Mouse (Mus musculus): ENCODE results near the gene Ap3d1.

Ap3d1 gene

DNA sequence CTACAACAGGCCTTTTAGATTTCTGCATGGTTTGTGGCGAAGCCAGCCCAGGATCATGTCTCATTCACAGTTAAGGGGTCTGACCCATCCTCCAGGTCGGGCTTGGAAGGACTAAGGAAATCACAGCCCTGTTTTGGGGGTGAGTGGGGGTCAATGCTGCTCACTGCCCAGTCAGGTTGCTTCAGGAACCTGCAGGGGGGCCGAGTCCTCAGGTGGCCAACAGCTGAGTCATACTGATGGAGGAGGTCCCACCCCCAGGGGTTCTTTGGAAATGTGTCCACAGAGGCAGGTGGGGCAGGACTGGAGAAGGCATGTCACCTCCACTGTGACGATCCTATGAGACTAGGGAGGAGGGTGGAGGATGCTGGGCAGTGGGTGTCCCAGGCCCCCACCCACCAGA lies 76.6 kb downstream of the Ap3d1 start:
- DNase-seq = peak in 1 of 2 experiments; percentile 37

DNA sequence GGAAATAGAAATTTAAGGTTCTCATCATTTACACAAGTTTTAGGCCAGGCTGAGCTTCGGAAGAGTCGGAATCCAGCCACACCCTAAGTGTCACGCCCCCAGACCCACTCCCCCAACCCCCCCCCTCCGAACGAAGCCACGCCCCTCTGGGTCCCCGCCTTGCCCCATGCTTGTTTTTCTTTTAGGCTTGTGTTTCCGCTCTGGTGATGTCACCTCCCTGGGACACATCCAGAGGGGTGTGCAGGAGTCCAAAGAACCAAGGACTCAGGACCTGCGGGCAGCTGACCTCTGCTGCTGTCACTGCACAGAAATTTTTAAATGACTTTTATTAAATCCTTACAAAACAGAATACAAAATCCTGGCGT lies 77.1 kb downstream of the Ap3d1 start:
- DNase-seq = peak; percentile 77 to 83

DNA sequence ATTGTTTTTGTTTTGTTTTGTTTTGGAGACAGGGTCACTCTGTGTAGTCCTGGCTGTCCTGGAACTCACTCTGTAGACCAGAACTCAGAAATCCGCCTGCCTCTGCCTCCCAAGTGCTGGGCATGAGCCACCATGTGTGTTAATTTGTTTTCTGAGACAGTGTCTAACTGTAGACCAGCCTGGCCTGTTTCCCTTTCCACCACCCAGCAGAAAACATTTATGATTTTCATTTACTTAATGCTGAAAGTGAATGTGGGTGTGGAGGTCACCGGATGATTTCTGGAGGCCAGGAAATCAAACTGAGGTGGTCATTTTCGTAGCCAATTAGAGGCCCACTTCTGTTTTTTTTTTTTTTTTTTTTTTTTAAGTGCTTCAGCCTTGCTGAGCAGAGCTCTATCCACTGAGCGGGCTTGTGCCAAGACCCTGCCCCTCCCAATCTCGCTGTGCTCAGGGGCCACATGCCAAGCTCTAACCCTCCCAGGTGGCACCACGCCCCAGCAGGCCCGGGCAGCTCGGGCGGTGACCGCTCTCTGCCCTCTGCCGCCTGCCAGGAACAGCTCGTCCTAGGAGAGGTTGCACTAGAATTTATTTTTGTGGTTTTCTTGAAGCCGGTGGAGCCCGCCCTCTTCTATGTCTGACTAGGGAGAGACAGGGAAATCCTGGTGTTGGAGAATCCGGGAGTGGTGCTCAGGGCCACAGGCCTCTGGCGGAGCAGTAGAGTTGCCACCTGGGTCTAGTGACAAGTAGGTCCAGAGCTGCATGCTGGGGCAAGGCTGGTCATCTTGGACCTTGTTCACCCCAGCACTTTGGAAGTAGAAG lies 77.7 kb downstream of the Ap3d1 start:
- peak; percentile 78 to 88 for DNase-seq

DNA sequence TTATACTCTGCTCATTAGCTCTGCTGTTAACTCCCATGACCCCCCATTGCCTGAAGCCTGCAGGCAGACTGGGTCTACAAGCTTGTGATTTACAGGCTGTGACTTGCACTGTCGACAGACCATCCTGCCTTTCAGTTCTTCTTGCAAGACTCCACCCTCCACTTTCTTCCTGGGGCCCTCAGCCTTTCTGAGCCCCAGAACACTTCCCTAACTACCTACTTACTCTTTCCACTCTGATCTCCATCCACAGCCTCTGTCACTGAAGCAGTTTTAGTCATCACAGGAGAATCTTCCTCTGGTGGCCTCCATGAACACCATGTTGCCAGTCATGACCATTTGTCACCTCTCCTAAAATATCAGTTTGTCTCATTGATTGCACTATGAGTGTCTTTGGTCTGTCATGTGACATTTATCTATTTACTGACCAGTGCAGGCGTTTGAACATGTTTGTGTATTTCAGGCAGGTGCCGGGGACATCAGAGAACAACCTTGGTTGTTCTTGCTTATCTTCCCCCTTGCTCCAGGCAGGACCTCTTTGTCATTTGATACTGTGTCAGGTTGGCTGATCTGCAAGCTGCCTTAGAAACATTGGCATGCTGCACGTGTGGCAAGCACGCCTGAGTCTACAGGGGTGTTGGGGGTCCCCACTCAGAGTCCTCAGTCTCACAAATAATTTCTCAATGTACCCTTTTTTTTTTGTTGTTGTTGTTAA lies 78.4 kb downstream of the Ap3d1 start:
- DNase-seq = no peak

DNA sequence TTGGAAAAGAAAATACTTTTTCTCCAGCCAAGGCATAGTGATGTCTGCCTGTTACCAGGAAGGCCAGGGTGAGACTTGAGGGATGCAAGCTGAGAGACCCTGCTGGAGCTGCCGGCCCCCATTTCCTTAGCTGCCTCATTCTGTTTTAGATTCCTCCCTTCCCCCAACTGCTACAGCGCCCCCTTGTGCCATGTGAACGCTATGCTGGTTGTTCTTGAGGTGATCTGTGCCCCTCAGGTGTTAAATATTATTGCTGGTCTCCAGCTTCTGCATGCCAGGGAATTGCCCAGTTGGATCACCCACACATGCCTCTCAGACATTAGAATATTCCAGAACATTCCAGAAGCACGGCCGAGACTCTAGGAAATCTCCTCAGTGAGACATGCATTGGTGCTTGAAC lies 80.9 kb downstream of the Ap3d1 start:
- DNase-seq = peak; percentile 84 to 87

DNA sequence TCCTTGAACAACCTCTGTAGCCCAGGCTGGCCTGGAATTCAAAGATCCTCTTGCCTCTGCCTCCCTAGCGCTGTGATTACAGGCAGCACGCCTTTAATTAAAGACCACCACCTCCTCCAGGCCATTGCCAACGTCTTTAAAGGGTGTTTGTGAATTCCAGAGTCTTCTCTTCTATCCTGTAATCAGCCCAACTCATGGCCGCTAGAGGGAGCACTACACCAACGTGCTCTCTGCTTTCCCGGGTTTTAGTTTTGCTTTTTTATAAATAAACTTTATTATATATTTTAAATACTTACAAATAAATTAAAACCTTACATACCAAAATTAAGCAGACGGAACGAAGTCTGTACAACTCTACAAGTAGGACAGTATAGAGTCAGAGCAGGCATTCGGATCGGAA lies 82.9 kb downstream of the Ap3d1 start:
- DNase-seq = peak; percentile 90 to 91

DNA sequence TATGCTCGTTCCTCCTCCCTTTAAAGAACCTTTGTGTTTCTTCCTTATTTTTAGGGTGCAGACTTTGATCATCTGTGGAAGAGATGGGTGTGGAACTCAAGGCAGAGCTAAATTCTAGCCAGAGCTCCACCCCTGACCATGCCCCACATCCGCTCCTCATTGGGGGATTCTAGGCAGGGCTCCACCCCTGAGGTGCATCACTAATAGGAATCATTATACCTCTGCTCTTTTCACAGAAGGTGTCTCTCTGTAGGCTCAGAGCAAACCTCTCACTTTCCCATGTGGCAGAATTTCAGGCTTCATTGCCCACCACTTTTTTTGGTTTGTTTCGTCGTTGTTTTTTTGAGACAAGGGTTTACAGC lies 83.2 kb downstream of the Ap3d1 start:
- no peak for DNase-seq

DNA sequence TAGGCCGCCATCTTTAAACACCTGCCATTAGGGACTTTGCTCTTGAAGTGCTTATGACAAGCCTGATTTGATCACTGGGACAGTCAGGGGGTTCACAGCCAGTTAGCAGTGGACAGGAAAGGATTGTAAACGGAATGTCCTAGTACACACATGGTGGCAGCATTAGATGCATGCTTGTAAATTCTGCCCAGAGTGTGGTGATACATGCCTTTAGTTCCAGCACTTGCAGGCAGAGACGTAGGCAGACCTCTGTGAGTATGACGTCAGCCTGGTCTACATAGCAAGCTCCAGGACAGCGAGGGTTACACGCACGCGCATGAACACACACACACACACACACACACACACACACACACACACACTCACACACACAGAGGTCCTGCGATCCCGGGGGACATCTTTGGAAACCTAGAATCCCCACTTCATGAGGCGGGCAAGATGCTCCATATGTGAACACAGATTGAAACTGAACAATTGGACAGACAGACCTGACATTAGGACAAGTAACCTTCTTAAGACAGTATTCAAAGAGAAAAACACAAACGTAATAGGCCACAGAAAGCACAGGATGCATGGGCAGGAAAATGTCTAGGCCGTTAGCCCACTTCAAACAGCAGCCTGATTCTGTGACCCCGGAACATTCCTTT lies 83.7 kb downstream of the Ap3d1 start:
- no peak for DNase-seq

All from kidney, postnatal 4 days (tissue).